Mouse (Mus musculus) thymus, postnatal 36 days (tissue): Measurements from ENCODE around the gene B3gnt3.

Experiments used
- DNase-seq, 2 experiments: peaks; one replicate each; pipeline ENCODE4 v3.0.0; 2022; ENCODE audit warnings: mixed read lengths in 2 of 2

Gene B3gnt3

DNA sequence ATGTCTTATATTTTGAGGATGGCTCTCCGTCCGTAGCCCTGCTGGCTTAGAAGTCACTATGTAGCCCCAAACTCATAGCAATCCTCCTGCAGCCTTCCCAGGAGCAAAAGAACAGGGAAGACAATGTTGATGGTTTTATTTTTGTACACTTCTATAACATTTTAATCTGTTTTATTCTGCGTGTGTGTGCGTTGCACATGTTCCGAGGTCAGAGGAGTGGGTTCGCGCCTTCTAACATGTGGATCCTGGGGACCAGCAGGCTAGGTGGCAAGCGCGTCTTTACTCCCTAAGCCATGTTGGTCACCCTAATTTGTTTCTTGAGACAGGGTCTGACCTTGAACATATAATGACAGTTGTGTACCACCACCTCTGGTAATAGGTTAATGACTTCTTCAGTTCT, 24.8 kb downstream of the B3gnt3 start:
- DNase-seq, result no peak

DNA sequence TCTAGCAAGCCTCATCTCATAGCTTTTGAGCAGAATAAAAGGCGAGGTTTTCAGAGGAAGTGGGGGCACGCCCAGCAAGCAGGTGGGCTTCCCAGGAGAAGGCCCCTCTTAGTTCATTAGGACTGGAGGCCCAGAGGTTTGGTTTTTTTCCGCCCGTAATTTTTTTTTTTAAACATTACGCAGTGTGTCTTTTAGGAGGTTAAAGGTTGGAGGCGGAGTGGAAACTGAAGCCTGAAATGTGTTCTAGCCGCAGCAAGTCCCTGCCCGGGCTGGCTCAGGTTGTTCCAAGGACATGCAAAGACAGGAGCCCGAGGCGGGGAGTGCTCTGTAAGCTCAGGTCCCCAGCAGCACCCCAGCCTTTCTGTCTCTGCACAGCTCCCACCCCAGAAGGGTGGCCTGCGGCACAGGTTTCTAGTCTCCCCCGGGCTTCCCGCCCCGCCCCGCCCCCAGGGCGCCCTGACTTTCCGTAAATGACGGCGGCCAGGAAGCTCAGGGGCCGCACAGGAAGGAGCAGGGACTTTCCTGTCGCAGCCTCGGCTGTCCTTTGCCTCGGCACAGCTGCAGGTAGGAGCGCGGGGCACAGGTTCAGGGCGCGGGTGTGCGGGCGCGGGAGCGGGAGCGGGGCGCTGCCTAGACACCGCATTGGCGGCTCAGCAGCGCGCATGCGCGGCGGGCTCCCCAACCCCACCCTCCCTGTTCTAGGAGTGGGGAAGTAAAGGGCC, 25.4 kb downstream of the B3gnt3 start, which contains the start of gene Jak3:
Jak3 (plus strand) TSS at position 277 of the 722 bp plus-strand sequence.
- DNase-seq, result peak; percentile 74 to 77

DNA sequence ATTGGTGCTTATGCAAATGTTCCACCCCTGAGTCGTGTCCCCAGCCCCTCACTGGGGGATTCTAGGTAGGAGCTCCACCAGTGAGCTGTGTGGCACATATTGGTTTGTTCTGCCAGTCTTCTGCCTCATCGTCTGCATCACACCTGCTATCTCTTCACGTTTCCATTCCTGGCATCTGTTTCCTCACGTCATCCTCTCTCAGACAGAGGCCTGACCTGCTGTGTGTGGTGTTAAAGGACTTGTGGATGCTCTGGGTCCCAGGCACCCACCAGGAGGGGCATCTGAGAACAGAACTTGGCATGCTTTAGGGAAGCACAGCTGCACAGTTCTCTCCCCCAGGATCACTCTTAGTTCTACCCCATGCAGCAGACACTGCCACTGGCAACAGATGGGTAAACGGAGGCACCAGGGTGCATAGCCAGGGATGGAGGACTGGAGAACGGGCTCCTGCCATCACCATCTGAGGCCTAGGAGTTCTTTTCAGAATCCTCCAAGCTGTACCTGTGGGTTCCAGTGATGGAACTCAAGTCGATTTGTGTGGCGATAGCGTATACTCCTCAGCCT, 26.1 kb downstream of the B3gnt3 start:
- DNase-seq, result no peak

DNA sequence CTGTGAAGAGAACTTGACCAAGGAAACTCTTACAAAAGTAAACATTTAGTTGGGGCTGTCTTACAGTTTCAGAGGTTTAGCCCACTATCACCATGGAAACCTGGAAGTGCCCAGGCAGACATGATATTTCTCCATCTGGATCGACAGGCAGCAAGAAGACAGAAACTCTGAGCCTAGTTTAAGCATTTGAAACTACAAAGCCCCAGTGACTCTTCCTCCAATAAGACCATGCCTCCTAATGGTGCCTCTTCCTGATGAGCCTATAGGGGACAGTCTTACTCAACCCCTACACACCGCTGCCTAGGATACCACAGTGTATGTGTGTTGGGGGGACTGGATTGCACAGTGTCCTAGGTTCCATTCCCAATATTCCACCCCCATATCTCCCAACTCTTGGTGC, 27.5 kb downstream of the B3gnt3 start:
- DNase-seq, result no peak

DNA sequence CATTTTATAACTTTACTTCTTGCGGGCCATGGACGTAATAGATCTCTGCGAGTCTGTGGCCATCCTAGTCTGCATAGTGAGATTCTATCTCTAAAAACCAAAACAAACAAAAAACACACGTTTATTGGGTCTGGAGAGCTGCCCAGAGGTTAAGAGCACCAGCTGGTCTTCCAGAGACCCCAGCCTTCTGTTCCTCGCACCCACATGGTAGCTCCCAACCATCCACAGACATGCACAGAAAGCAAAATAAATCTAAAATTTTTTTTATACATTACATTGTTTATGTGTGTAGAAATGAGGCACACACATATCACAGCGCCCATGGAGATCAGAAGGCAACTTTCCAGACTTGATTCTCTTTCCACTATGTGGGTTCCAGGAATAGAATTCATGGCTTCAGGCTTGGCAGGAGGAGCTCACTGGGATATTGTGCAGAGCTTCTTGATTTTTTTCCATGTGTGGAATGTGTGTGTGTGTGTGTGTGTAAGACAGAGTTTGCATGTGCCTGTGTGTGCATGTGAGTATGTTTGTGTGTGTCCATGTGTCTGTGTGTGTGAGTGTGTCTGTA, 29.3 kb downstream of the B3gnt3 start:
- no peak for DNase-seq

DNA sequence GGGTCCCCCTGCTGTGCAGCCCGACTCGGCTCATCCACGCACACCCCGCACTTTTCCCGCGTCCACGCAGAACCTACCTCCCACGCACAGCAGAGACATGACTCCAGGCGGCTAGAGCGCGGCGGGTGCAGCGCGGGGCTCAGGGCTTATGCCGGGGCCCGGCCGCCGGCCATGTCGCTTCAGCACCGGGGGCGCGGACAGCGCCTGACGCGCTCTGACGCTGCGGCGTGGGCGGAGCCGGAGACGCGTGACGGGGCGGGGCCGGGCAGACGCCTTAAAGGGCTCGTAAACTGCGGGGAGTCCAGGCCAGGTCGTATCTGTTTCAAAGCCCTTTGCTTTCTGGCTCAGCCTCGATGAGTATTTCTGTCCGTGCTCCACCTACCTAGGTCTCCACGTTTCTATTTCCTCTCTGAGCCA, 30.0 kb downstream of the B3gnt3 start, which contains the start of gene Unc13a:
Unc13a (minus strand) TSS at position 209 of the 417 bp plus-strand sequence.
- DNase-seq, result peak; percentile 88 to 90

DNA sequence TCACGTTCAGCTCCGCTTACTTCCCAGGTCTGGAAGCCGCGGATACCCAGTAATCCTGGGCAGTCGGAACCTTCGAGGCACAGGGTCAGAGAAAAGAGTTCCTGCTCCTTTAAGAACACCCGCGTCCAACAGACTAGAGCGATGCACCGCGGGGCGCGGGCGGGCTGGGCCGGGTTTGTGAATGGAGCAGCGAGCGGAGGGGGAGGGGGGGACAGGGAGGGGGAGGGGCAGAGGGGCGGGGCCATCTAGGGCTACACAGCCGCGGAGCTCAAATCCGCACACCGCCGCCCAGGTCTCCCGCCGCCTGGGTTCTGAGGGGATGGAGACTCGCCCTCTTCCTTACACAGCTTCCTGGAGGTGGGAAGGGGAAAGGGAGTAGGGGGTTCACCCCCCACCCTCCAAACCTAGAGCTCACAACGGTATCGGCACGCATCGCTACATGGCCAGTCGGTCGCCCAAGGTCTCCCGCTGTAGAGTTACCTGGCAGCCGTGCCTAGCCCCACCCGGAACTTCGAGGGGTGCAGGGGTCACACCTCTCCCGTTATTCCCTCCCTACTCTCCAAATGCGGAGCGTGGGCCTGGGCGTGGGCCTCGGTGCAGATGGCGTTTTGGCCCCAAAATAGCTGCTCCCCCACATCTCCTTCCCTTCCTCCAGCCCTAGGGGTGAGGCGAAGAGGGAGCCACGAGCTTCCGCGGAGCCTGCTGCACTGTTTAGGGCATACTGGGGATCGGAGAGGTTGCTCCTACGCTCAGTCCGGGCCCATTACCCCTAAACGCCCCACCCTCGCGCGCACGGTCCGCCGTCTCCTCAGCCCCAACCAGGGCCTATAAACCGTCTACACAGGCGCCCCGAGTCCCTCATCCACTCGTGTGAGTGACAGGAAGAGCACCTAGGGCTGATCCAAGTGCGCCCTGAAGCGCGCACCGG, 30.7 kb downstream of the B3gnt3 start:
- peak; percentile 17 to 47 for DNase-seq

DNA sequence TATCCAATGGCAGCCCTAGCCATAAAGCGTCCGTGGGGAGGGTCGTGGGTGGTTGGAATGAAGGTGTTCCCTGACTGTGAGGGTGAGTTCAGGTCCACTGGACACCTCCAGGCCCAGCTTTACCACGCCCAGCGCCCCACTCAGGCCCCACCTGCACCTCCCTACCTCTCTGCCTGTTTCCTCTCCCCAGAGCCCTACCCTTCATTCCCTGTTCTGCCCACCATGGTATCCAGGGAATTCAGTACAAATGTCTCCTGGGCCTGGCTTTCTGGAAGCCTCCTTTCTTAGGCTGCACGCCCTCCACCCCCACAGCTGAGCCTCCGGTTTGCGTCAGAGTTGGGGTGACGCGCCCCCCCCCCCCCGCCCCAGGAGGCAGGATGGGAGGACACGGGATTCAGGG, 31.4 kb downstream of the B3gnt3 start:
- no peak for DNase-seq

DNA sequence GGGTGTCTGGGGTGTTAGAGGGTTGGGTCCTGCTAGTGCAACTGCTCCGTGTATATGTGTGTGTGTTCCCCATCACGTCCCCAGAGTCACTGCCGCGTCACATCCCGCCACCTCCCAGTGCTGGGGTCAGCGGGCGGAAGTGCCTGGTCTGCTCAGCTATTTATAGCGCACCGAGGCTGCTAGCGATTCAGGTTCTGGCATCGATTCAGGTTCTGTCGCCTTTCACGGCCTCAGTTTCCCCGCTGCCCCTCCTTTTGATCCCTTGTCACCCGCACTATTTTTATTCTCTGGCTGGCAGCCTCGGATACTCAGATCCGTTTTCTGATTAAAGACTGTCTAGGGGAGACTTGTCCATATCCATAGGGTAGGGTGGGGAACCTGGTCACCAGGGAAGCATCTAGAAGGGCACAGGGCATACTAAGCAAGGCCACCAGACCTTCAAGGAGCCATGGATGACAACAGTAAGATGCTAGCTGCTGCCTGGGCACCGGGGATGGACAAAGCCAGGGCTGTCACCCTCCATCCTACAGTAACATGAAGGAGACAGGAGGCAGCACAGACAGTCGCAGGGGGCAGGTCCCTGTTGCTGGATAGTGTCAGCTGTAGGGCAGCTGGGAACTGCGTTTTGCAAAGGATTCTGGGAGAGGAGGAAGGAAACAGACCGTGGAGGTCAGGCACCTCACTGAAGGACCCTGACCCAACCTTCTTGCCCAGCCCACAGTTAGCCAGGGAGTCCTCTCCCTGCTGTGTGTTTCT, 33.2 kb downstream of the B3gnt3 start:
- peak; percentile 38 to 51 for DNase-seq

DNA sequence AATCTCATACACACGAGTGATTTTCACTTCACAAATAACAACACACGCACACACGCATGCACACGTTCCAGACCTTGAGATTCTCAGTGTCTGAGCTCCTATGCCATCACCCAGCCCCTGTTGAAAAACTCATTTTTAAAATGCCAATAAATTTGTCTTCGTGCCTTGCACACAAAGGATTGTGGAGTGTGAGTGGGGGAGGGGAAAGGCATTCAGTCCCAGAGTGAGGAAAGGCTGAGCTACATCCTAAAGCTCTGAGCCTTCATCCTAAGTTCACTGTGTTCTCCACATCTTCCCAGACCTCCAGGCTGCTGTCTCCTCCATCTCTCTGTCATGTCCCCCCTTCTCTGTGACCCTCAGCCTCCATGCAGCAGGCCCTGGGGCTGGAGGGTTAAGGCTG, 34.3 kb downstream of the B3gnt3 start:
- DNase-seq, result no peak

DNA sequence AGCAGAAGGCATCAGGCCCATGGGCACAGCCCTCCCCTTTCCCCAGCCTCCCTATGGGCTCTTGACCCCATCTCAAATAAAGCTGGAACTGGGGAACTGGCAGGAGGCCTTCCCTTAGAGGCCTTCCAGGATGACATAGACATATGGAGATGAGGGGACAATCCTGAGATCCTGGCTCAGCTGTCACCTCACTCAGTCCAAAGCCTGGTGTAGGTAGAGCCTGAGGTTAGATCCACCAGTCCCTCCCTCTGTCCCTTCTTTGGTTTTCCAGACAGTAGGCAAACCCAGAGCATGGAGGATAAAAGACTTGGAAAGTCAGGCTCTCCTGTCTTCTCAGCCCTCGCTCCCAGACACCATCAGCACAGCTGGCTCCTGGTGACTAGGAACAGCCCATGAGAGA, 34.7 kb downstream of the B3gnt3 start:
- DNase-seq, result no peak

DNA sequence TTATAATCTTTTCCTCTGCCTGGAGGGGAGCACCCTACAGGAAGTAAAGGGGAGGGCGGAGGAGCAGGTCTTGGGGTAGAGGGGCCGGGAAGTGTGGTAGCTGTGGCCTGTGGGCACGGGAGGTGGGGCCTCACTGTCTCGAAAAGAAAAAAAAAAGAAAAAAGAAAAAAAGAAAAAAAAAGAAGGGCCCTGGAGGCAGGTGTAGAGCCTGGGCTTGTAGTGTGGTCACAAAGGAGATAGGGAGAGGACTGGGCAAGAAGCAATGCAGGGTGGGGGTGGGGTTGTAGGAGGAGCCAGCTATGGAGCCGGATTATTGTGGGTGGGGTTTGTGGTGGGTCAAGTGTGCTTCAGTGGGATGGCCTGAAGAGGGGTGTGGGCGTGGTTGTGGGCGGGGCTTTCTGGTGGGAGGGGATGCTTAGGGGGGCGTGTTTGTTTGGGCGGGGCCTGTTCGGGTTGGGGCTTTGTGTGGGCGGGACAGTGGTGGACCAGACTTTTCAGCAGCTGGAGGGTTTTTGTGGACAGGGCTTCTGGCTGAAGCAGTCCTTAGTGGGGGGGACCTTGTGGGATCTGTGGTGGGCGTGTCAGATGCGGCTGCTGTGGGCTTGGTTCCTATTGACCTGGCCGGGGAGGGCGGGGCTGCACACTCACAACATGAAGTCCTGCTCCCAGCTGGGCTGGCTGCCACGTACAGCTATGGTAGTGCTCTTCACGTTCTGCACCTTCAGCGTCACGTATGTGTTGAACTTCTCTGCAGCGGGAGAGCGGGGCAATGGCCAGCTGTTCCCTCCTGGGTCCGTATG, 36.1 kb downstream of the B3gnt3 start:
- peak; percentile 52 to 66 for DNase-seq

DNA sequence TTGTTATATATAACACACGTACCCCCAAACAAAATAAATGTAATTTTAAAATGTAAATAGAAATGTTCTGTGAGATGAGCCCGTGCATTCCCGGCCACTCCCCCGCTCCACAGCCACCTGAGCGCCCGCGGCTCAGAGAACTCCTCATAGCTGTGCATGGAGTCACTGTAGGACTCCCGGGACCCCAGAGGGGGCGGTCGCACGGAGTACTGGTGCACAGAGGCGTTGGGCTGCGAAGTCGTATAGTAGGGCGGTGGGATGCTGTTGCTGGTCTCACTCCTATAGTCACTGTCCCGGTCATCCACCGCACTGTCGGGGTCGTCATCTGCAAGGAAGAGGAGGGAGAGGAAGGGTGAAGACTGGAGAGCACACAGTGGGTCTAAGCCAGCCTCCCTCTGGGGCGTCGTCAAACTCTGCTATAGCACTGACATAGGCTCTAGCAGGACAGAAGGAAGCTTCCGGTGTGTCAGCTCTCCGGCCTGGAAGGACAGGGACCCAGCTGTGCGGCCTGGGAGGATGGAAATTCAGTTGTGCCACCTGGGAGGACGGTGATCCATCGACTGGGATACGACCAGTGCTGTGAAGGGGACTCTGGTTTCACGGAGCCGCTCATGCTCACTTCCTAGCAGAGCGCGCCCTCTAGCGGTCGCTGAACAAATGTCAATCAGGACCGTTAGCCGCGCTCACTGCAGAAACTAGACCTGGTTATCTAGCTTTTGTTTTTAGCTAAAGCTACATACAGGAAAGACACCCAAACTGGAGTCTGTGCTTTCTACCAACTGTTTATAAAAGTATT, 41.1 kb downstream of the B3gnt3 start:
- DNase-seq, result peak; percentile 76 to 82

DNA sequence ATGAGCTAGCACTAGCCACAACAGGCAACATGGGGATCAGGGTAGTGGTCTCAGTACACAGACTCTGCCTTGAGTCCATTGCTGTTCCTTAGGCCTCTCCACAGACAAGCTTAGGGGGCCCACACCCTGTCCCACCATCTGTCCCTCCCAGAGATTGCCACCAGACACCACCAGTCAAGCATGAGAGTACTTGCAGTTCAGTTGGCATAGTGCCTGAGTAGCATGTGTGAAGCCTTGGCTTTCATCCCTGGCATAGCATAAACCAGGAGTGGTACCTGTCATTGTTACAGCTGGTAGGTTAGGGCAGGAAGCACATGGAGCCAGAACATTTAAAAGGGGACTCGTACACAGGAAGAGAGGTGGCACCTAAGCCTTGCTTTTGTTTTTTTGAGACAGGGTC, 41.8 kb downstream of the B3gnt3 start:
- DNase-seq, result no peak

DNA sequence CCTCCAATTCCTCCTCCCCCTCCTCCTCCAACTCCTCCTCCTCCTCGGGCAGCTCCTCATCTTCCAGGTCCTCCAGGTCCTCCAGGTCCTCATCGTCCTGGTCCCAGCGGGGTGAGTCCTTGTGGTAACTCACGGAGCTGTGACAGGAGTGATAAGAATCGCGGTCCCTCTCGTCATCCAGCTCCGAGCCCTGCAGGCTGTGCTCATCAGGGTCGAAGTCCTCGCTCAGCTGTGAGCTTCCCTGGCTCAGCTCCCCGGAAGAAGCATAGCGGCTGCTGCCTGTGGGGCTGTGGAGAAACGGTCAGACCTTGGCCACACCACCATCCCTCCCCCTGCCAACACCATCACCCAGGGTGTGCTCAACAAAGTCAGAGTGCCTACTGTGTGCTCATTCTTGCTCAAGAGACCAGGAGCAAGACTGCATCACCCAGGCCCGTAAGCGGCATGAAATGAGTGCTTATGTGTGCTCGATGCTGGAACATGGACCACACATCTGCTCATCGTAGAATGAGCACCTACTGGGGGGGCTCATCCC, 43.0 kb downstream of the B3gnt3 start:
- no peak for DNase-seq

DNA sequence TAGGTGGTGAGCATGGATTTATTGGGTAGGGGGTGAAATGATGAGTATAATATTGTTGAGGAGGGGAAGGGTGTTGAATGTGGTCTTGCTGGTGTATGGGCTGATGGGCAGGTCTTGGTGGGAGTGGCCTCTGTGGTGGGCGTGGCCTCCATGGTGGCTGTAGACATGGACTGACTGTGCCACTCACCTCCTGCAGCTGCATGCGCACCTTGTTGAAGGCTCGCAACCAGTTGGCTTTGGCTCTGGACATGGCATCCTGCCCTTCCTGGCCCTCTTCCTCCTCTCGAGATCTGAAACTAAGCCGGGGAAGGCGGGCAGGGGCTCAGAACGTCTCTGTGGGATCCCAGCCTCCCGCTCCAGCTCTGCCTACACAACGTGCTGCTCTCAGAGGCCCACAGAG, 43.8 kb downstream of the B3gnt3 start:
- DNase-seq, result no peak

DNA sequence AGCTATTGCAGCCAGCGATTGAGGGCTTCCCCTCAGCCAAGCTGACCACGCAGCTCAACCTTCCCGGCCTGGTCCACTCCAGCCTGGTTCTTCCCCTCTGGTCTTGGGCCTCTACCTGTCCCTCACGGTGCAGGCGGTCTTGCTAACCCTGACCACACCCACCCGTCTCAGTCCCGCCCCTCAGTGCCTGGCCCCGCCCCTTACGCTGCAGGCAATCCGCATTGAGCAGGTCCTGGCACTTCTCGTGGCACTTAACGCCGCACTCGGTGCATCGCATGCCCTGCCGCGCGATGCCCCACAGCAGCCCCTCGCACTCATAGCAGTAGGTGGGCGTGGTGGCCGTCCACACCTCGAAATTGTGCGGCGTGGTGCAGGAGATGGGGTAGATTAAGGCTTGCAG, 47.0 kb downstream of the B3gnt3 start:
- DNase-seq, result no peak

DNA sequence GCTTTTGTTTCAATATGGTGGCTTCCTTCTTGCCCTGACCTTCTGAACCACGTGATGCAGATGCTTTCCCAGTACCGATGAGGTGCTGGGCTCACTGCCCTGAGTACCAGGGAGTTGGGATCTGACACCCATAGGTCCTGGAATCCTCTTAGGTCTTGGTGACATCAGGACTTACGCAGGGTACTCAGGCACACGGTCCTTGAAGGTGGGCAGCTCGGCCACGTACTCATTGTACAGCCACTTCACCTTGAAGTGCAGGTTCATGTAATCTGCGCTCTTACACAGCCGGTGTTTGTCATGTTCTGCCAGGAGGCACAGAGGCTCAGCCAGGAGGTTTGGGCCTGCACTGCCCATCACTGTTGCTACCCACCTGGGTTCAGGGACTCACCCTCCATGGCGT, 56.1 kb downstream of the B3gnt3 start:
- no peak for DNase-seq
